Mouse (Mus musculus) CD8-positive naive resting alpha-beta T cell, adult 2 months (primary cell): Measurements from ENCODE around the gene Vmn1r52.
"Not testable (repeated sequence)": the region's sequence is repeated elsewhere in the genome, so short reads cannot be mapped to it uniquely, and the experiment has no call there.

Experiments used
- DNase-seq, 2 experiments: peaks; one replicate each; pipeline ENCODE4 v3.0.0; 2022; ENCODE audit warnings: low read depth in 2 of 2, low spot score in 2 of 2

The Vmn1r52 gene

DNA sequence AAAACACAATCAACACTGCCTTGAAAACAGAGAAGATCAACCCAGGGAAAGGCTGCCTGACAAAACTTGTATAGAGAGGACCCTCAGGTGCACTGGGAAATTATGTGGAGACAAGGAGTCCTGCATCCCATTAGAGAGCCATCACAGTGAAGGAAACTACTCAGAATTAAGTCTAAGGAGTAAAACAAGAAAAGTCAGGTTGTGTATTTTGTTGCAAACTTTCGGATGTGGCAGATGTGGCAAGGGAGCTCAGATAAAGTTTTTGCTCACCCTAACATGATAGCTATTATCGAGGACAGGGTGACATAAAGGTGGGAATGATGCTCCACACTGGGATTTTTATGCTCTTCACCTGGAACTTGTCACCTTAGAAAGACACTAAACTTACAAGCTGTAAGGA, at the start of gene Vmn1r52:
Gene Vmn1r52 (plus strand): TSS at position 301 of the 400 bp plus-strand sequence.
- no peak for DNase-seq

DNA sequence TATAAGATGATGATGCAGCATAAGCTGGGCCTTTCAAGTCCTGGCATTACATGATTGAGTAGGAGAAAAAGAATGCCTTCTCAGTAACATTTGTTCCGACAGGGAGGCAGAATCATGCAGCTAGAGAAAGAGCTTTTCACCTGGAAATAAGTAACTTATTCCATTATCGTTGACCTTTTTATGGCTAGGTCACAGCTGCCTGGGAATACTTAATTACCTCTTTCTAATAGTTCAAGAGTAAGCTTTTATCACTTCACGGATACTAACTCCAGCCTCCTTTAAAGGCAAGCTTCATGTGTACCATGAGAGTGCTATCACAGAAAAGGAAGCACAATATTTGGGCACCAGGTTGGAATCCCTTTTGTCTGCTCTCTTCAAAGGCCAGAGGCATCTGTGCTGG, 14.5 kb upstream of the Vmn1r52 start:
- DNase-seq: no peak

DNA sequence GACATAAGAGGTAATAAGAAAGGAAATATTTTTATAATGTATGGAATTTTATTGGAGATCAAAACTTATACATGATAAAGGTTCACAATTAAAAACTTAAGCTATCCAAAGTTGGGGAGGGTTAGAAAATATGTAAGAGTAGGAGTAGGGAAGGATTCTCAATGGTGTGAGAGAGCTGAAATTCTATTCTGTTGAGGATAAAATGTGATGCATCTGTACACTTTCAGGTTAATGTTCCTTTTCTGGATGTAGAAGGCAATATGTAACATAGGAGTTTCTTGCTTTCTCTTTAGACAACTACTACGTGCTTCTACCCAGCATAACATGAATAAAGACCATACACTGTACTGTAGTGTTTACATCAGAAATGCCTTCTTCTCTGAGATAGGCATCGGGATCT, 27.9 kb downstream of the Vmn1r52 start, which contains the start of gene V1ra8:
Gene V1ra8 (plus strand): TSS at position 301 of the 400 bp plus-strand sequence.
- not testable (repeated sequence) for DNase-seq

DNA sequence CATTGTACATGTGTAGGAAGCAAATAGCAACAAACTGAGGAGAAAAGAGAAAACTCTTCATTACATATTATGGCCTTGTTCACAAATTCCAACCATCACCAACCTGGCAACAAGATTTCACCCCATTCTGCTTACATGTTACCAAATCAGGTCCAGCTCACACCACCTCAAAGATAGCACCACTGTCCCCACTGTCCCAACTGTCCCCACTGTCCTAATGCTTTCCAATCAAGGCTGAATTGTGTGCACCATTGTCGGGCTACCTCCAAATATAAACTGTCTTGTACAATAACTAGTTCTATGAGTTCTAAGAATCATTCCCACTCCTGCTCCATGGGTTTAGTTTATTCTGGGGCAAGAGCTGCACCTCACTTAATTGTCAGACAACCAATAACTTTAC, 49.7 kb downstream of the Vmn1r52 start, which contains the start of gene Vmn1r53:
Gene Vmn1r53 (minus strand): TSS at position 101 of the 400 bp plus-strand sequence.
- no peak for DNase-seq
